Mouse (Mus musculus) heart, embryonic 11.5 days (tissue): Measurements from ENCODE around the gene Arhgap25. TPM values are rescaled to one million over a fixed set of nuclear protein-coding genes. Genes with fewer than 3 reads are reported as not detected.

Experiments used
- ATAC-seq: fragments of 200-750 bp; cut with Nextera tagmentation; replicated peaks from 2 replicates; pipeline ENCODE4 v1.8.0; 2017; ENCODE audit warnings: moderate library complexity; ENCODE audit not compliant: insufficient number of reproducible peaks, low FRiP score, low TSS enrichment
- H3K27ac ChIP-seq: fragments of 300-500 bp; sonication (generic); 2 replicates; pipeline ENCODE4 v1.5.1; 2014; ENCODE audit warnings: mild to moderate bottlenecking, low read depth, low read length
- H3K27me3 ChIP-seq: fragments of 300-500 bp; sonication (generic); 2 replicates; pipeline ENCODE4 v1.6.1; 2014; ENCODE audit warnings: mild to moderate bottlenecking, low read length, mixed read lengths; ENCODE audit not compliant: control insufficient read depth, insufficient read depth
- H3K36me3 ChIP-seq: fragments of 300-500 bp; sonication (generic); 2 replicates; pipeline ENCODE4 v1.6.1; 2014; ENCODE audit warnings: mild to moderate bottlenecking, low read length, moderate library complexity, mixed read lengths; ENCODE audit not compliant: control insufficient read depth, insufficient read depth
- H3K4me1 ChIP-seq: fragments of 300-500 bp; sonication (generic); 2 replicates; pipeline ENCODE4 v1.6.1; 2014; ENCODE audit warnings: low read length; ENCODE audit not compliant: control insufficient read depth, insufficient read depth
- H3K4me2 ChIP-seq: fragments of 300-500 bp; sonication (generic); 2 replicates; pipeline ENCODE4 v1.6.1; 2014; ENCODE audit warnings: mild to moderate bottlenecking, moderate library complexity
- H3K4me3 ChIP-seq: fragments of 300-500 bp; sonication (generic); 2 replicates; pipeline ENCODE4 v1.5.1; 2014; ENCODE audit warnings: low read depth, low read length
- H3K9ac ChIP-seq: fragments of 300-500 bp; sonication (generic); 2 replicates; pipeline ENCODE4 v1.6.1; 2014; ENCODE audit warnings: mild to moderate bottlenecking, low read depth, low read length, moderate library complexity
- H3K9me3 ChIP-seq: fragments of 300-500 bp; sonication (generic); replicated peaks from 2 replicates; pipeline ENCODE4 v1.6.1; 2016; ENCODE audit warnings: low read length; ENCODE audit not compliant: control insufficient read depth
- WGBS: fragments of 180-500 bp; shearing (Covaris S2); extraction: QIAGEN DNeasy Blood & Tissue Kit; methylation state at CpG from one replicate; pipeline ENCODE4 v1.1.7; 2014; ENCODE audit not compliant: insufficient replicate concordance; 5-methylcytosine and 5-hydroxymethylcytosine counted together
- polyA plus RNA-seq: library from polyadenylated mRNA; unstranded; fragments of >200 nt; fragmentation: Nextera tagmentation; extraction: Ambion mirVana; gene quantifications from 2 replicates; pipeline ENCODE4 v1.2.1, GENCODE M21; 2014

Gene Arhgap25
- polyA plus RNA-seq, 1 experiment from 2014 or later: 1.6 TPM

DNA sequence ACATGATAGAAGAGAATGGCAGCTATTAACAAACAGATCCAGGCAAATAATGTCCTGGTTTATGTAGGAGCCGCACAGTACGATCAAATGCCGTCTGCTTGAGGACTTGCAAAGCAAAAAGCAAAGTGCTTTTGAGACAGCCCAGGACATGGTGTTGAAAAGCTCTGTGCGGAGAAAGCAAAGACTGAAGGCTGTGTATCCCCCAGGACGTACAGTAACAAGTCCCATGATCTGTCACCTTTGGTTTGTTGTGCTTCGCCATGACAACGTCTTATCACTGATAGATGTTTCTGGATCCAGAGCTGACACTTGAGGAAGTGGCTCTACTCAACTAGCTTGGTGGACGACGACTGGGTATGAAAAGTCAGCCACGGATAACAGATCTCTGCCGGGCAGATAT, 89.8 kb downstream of the Arhgap25 start:
- Histone ChIP-seq H3K27ac (peak overlapping the region; percentile 35; the same call in 1 of the 2 replicates), H3K4me2 (peak overlapping the region; percentile 17; the same call in 1 of the 2 replicates)
- WGBS: 24% methylated on average over 11 of the region's 11 CpGs

GRCm38 (mm10) chr6:87436745-87437144, 96.3 kb downstream of the Arhgap25 start:
- Histone ChIP-seq H3K4me2 (peak overlapping the region; percentile 46), H3K4me1 (peaks cover 27% of the 10 kb centered on the region), H3K4me3 (no peak overlapping the region), H3K27ac (peak overlapping the region; percentile 22; the same call in 1 of the 2 replicates), H3K9ac (0 out of 2 replicates have a peak overlapping the region, but pooled peaks have one; percentile 34), H3K27me3 (no peaks in the 10 kb centered on the region), H3K36me3 (no peaks in the 10 kb centered on the region), H3K9me3 (no peaks in the 10 kb centered on the region)
- ATAC-seq: no peak
- WGBS: 55% methylated on average over 8 of the region's 8 CpGs

More for the DNA sequence above, 89.8 kb downstream of the Arhgap25 start:
- H3K4me3 ChIP-seq: no peak overlapping the region
- peaks cover 33% of the 10 kb centered on the region for H3K4me1 ChIP-seq
- no peaks in the 10 kb centered on the region for H3K27me3 ChIP-seq
- H3K36me3 ChIP-seq: no peaks in the 10 kb centered on the region
- H3K9ac ChIP-seq: no peak overlapping the region
- no peaks in the 10 kb centered on the region for H3K9me3 ChIP-seq
- ATAC-seq: peak; percentile 39; the same call in 1 of the 2 replicates

- peaks cover 18% of the 10 kb centered on the region for H3K4me1 ChIP-seq
- H3K27me3 ChIP-seq: no peaks in the 10 kb centered on the region
- WGBS: 95% methylated on average over 3 of the region's 3 CpGs
Measured at GRCm38 (mm10) chr6:87435791-87436190, 97.3 kb downstream of the Arhgap25 start.

DNA sequence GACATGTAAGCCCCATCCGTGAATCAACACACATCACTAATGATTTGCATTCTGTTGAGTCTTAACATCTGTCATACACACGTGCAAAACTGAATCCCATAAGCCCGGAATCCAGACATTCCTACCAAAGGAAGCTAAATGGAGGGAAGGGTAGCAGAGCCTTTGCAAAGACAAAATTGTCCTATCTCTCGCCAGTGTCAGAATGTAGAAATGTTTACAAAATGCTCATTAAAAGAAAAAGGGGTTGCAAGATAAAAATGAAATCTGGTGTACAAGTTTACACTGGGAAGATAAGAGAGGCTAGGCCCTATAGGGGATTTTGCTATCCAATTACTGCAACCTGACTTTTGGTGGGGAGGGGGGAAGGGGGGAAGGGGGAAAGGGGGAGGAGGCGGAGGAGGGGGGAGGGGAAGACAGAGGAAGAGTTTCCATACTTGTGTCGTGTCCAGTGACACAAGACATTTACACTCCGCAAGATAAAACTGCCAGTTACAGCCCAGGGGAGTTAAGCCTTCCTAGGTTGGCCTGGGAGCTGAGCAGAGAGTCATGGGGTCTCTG, 104.5 kb downstream of the Arhgap25 start, which contains the start of gene Bmp10:
Gene Bmp10, plus strand, starts transcription at position 508 of the 558 bp plus-strand sequence.
- peak within 1 kb of the TSS; percentile 37 for H3K4me3 ChIP-seq
- peaks cover 16% of the 10 kb centered on the region for H3K4me1 ChIP-seq
- H3K27ac ChIP-seq: peak within 1 kb of the TSS; percentile 70
- H3K27me3 ChIP-seq: peaks cover 12% of the 10 kb centered on the region; the same call in 1 of the 2 replicates
- peak within 1 kb of the TSS; percentile 37 for H3K4me2 ChIP-seq
- ATAC-seq: no peak
- H3K36me3 ChIP-seq: no peaks in the 10 kb centered on the region
- no peaks in the 10 kb centered on the region for H3K9me3 ChIP-seq
- WGBS: 43% methylated on average over 7 of the region's 7 CpGs
- H3K9ac ChIP-seq: peak within 1 kb of the TSS; percentile 72

More at GRCm38 (mm10) chr6:87435791-87436190, 97.3 kb downstream of the Arhgap25 start:
- no peak overlapping the region for H3K27ac ChIP-seq
- no peak overlapping the region for H3K4me2 ChIP-seq
- no peak overlapping the region for H3K4me3 ChIP-seq
- H3K9me3 ChIP-seq: no peaks in the 10 kb centered on the region
- no peak for ATAC-seq
- H3K36me3 ChIP-seq: no peaks in the 10 kb centered on the region
- H3K9ac ChIP-seq: no peak overlapping the region

GRCm38 (mm10) chr6:87427616-87428015, 105.4 kb downstream of the Arhgap25 start:
- WGBS: 38% methylated on average over 8 of the region's 8 CpGs
- Histone ChIP-seq H3K27me3 (peaks cover 12% of the 10 kb centered on the region; the same call in 1 of the 2 replicates), H3K9ac (no peak overlapping the region), H3K9me3 (no peaks in the 10 kb centered on the region), H3K27ac (0 out of 2 replicates have a peak overlapping the region, but pooled peaks have one; percentile 63), H3K4me1 (peaks cover 23% of the 10 kb centered on the region), H3K4me2 (peak overlapping the region; percentile 29; the same call in 1 of the 2 replicates), H3K4me3 (no peak overlapping the region), H3K36me3 (no peaks in the 10 kb centered on the region)
- ATAC-seq: 0 out of 2 replicates have a peak, but pooled peaks have one; percentile 53

DNA sequence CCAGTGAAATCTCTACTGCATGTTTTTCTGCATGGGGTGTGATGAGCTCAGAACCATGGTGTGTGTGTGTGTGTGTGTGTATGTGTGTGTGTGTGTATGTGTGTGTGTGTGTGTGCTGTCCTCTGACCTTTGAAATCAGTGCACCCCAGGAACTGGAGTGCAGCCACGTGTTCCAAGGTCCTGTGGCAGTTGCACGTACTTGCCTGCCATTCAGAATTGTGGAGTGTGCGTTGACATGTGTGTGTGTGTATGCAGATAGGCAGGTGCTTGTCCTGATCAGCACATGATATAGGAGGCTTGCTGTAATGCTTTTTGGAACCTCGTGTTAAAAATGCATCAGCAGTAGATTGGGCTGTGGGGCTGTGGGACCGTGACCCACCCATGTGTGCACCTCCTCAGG, 106.1 kb downstream of the Arhgap25 start:
- Histone ChIP-seq H3K4me1 (peaks cover 28% of the 10 kb centered on the region), H3K27ac (peak overlapping the region; percentile 41; the same call in 1 of the 2 replicates), H3K4me2 (peak overlapping the region; percentile 29; the same call in 1 of the 2 replicates), H3K4me3 (no peak overlapping the region), H3K36me3 (no peaks in the 10 kb centered on the region), H3K27me3 (peaks cover 12% of the 10 kb centered on the region; the same call in 1 of the 2 replicates), H3K9ac (no peak overlapping the region), H3K9me3 (no peaks in the 10 kb centered on the region)
- 0 out of 2 replicates have a peak, but pooled peaks have one; percentile 11 for ATAC-seq
- WGBS: 43% methylated on average over 5 of the region's 5 CpGs

- H3K4me3 ChIP-seq: no peak overlapping the region
- peaks cover 12% of the 10 kb centered on the region; the same call in 1 of the 2 replicates for H3K27me3 ChIP-seq
- H3K9ac ChIP-seq: no peak overlapping the region
- peak; percentile 53; the same call in 1 of the 2 replicates for ATAC-seq
- peaks cover 35% of the 10 kb centered on the region for H3K4me1 ChIP-seq
- 0 out of 2 replicates have a peak overlapping the region, but pooled peaks have one; percentile 22 for H3K27ac ChIP-seq
- no peaks in the 10 kb centered on the region for H3K9me3 ChIP-seq
- peak overlapping the region; percentile 46 for H3K4me2 ChIP-seq
- 31% methylated on average over 19 of the region's 19 CpGs for WGBS
- no peaks in the 10 kb centered on the region for H3K36me3 ChIP-seq
Measured at GRCm38 (mm10) chr6:87424037-87424816, 108.8 kb downstream of the Arhgap25 start.

GRCm38 (mm10) chr6:87422304-87422703, 110.8 kb downstream of the Arhgap25 start:
- Histone ChIP-seq H3K27ac (no peak overlapping the region), H3K4me2 (peak overlapping the region; percentile 32; the same call in 1 of the 2 replicates)
- WGBS: 27% methylated on average over 7 of the region's 7 CpGs

More at GRCm38 (mm10) chr6:87422304-87422703, 110.8 kb downstream of the Arhgap25 start:
- Histone ChIP-seq H3K4me3 (no peak overlapping the region), H3K36me3 (no peaks in the 10 kb centered on the region), H3K4me1 (peaks cover 35% of the 10 kb centered on the region), H3K9me3 (no peaks in the 10 kb centered on the region), H3K9ac (no peak overlapping the region), H3K27me3 (peaks cover 9% of the 10 kb centered on the region; the same call in 1 of the 2 replicates)
- ATAC-seq: no peak
